Comparison of ENCODE assay signal across 8 mouse cellular contexts in the genomic region with DNA sequence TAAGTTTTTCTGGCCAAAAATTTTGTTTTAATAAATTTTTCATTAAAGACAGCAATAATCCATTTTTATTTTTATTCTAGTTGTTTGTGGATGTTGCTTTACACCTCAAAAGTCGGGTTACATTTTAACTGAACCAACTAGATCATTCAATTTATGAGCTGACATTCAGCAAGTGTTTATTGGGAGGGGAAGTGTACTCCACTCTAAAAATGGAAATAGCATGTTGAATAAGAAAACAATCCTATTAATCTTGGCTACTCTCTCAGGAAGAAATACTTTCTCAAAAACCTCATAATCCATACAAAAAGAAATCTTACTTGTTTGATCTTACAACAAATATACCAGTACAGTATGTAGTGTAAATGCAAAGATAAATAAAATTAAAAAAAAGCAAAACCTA. TPM values are rescaled to one million over a fixed set of nuclear protein-coding genes. Genes with fewer than 3 reads are reported as not detected.
DNase-seq lines count a peak whose midpoint lies in the region; ATAC-seq and TF ChIP-seq lines count a peak whose summit lies in the region.

No protein-coding gene starts in this region.

- H3K4me3 ChIP-seq in heart, embryonic 10.5 days: peak overlapping the region; percentile 83
- H3K4me3 ChIP-seq in CH12.LX (replicated peaks in 1 of 3; ENCODE audit: low read depth in 2 of 3, low read length in 2 of 3, poor library complexity in 1 of 3): peak overlapping the region in 2 of 3 experiments; percentile 78 to 95
- peak overlapping the region; percentile 64 for H3K4me3 ChIP-seq in forebrain, embryonic 16.5 days (replicated peaks; ENCODE audit: low read length)
- H3K4me3 ChIP-seq in liver, embryonic 15.5 days (replicated peaks): peak overlapping the region; percentile 83

- in situ Hi-C loops in CH12.LX (cut with MboI; ENCODE audit: low pct_ligation_motif_present, low pct_unique_long_range_greater_than_20kb, low sequenced_read_pairs): no loop called here

- no peak for DNase-seq in heart, embryonic 10.5 days (ENCODE audit: low spot score)
- no peak for DNase-seq in heart, adult 11 months
- no peak for DNase-seq in CH12.LX (ENCODE audit: extremely low read depth)
- DNase-seq in spleen, postnatal 36 days (ENCODE audit: low spot score in 2 of 2): no peak
- no peak for DNase-seq in layer of hippocampus, postnatal 14 days (ENCODE audit: low spot score in 2 of 2)
- DNase-seq in lung, postnatal 10 days: no peak

- peaks cover 7% of the 10 kb centered on the region; the same call in 1 of the 2 replicates for H3K36me3 ChIP-seq in heart, embryonic 10.5 days
- H3K36me3 ChIP-seq in CH12.LX (replicated peaks in 1 of 2; ENCODE audit: control insufficient read depth in 1 of 2, insufficient read depth in 1 of 2, low read length in 1 of 2): peaks cover 4 to 24% of the 10 kb centered on the region in 2 experiments
- 0 out of 2 replicates have a peak, but pooled peaks cover under 1% of the 10 kb centered on the region for H3K36me3 ChIP-seq in forebrain, embryonic 16.5 days (ENCODE audit: control insufficient read depth, insufficient read depth)
- H3K36me3 ChIP-seq in liver, embryonic 15.5 days (replicated peaks): peaks cover 9% of the 10 kb centered on the region; the same call in 1 of the 2 replicates

- peaks cover 26% of the 10 kb centered on the region for H3K4me1 ChIP-seq in heart, embryonic 10.5 days
- H3K4me1 ChIP-seq in CH12.LX (ENCODE audit: control insufficient read depth in 1 of 2, insufficient read depth in 2 of 2): peaks cover 2 to 32% of the 10 kb centered on the region in 2 experiments; a peak in 3 of 4 replicates
- peaks cover 17% of the 10 kb centered on the region for H3K4me1 ChIP-seq in forebrain, embryonic 16.5 days (replicated peaks; ENCODE audit: control insufficient read depth, insufficient read depth, low read length)
- peaks cover 29% of the 10 kb centered on the region for H3K4me1 ChIP-seq in liver, embryonic 15.5 days (replicated peaks)

- peak overlapping the region; percentile 21; the same call in 1 of the 2 replicates for H3K4me2 ChIP-seq in CH12.LX (ENCODE audit: insufficient read depth, low read depth, poor library complexity, severe bottlenecking)
- peak overlapping the region; percentile 67; the same call in 1 of the 2 replicates for H3K4me2 ChIP-seq in forebrain, embryonic 16.5 days (ENCODE audit: low read length)
- H3K4me2 ChIP-seq in liver, embryonic 15.5 days: peak overlapping the region; percentile 82

- TF ChIP-seq CTCF in CH12.LX (conservative IDR thresholded peaks at IDR 0.05 in 1 of 2, IDR thresholded peaks at IDR 0.05 in 1 of 2; ENCODE audit: low read depth in 2 of 2, low read length in 2 of 2): no peak

- ATAC-seq in forebrain, embryonic 16.5 days: no peak
- ATAC-seq in liver, embryonic 15.5 days (ENCODE audit: insufficient read depth): no peak

- no peak for TF ChIP-seq EP300 in CH12.LX (IDR thresholded peaks at IDR 0.05; ENCODE audit: low read length)

- no peak for TF ChIP-seq POLR2A in CH12.LX (IDR thresholded peaks at IDR 0.05; ENCODE audit: low read depth, low read length)

- H3K79me2 ChIP-seq in CH12.LX (replicated peaks; ENCODE audit: control insufficient read depth, extremely low read depth, insufficient read depth, poor library complexity, severe bottlenecking): peaks cover 34% of the 10 kb centered on the region

- TF ChIP-seq RAD21 in CH12.LX (IDR thresholded peaks at IDR 0.05; ENCODE audit: low read depth, low read length): no peak

- 61% methylated on average over 1 of the region's 1 CpGs for WGBS in heart, embryonic 10.5 days
- WGBS in forebrain, embryonic 16.5 days: 47% methylated on average over 1 of the region's 1 CpGs
- 7% methylated on average over 1 of the region's 1 CpGs for WGBS in liver, embryonic 15.5 days (ENCODE audit: insufficient replicate concordance)

- dilution Hi-C loops in CH12.LX (cut with MboI; ENCODE audit: extremely low pct_ligation_motif_present, extremely low pct_unique_long_range_greater_than_20kb, low sequenced_read_pairs): no loop called here

- no peaks in the 10 kb centered on the region for H3K27me3 ChIP-seq in heart, embryonic 10.5 days (ENCODE audit: insufficient read depth, poor library complexity, severe bottlenecking)
- no peaks in the 10 kb centered on the region for H3K27me3 ChIP-seq in CH12.LX (replicated peaks)
- H3K27me3 ChIP-seq in forebrain, embryonic 16.5 days (replicated peaks; ENCODE audit: control insufficient read depth, insufficient read depth, low read length): no peaks in the 10 kb centered on the region
- no peaks in the 10 kb centered on the region for H3K27me3 ChIP-seq in liver, embryonic 15.5 days

- H3K9ac ChIP-seq in CH12.LX (ENCODE audit: insufficient read depth, low read depth): peak overlapping the region; percentile 90; the same call in 1 of the 2 replicates
- peak overlapping the region; percentile 87; the same call in 1 of the 2 replicates for H3K9ac ChIP-seq in forebrain, embryonic 16.5 days (replicated peaks; ENCODE audit: low read depth, low read length)
- peak overlapping the region; percentile 78 for H3K9ac ChIP-seq in liver, embryonic 15.5 days

- no peaks in the 10 kb centered on the region for H3K9me3 ChIP-seq in heart, embryonic 10.5 days
- no peaks in the 10 kb centered on the region for H3K9me3 ChIP-seq in CH12.LX (replicated peaks; ENCODE audit: low read length)
- H3K9me3 ChIP-seq in forebrain, embryonic 16.5 days (ENCODE audit: control insufficient read depth, low read length): no peaks in the 10 kb centered on the region
- H3K9me3 ChIP-seq in liver, embryonic 15.5 days (replicated peaks): no peaks in the 10 kb centered on the region

- H3K27ac ChIP-seq in heart, embryonic 10.5 days: peak overlapping the region; percentile 97
- no peak overlapping the region for H3K27ac ChIP-seq in CH12.LX (ENCODE audit: insufficient read depth, low read depth)
- H3K27ac ChIP-seq in forebrain, embryonic 16.5 days (ENCODE audit: low read length): no peak overlapping the region
- peak overlapping the region; percentile 97 for H3K27ac ChIP-seq in liver, embryonic 15.5 days (replicated peaks)

TF ChIP-seq in CH12.LX, 34 proteins besides CTCF, POLR2A, EP300 and RAD21:
- TF ChIP-seq JUN (IDR thresholded peaks at IDR 0.05; ENCODE audit: insufficient read depth, low read depth, low read length) (no peak), ETS1 (conservative IDR thresholded peaks at IDR 0.05; ENCODE audit: low read depth, low read length) (no peak), E2F4 (IDR thresholded peaks at IDR 0.05; ENCODE audit: insufficient replicate concordance, low read depth, low read length) (no peak)
TF ChIP-seq in CH12.LX: peak in this region for 0.

RNA-seq across cellular contexts. Expression of a gene that starts 1.0 kb away (rescaled TPM):
- polyA plus RNA-seq in heart, embryonic 10.5 days (2016; fragmentation: Nextera tagmentation; extraction: Ambion mirVana): 45.9 and 53.7 TPM in 2 replicates
- total RNA-seq in CH12.LX (2012; rRNA removed) (37.9 and 46.8 TPM in 2 replicates), CH12.LX (2014; rRNA removed) (40.2 and 43.1 TPM in 2 replicates)
- polyA plus RNA-seq in CH12.LX (2012; ENCODE audit: insufficient read length, low read depth): 37.7 and 41.6 TPM in 2 replicates
- polyA plus RNA-seq in forebrain, embryonic 16.5 days (2015; fragmentation: Nextera tagmentation; extraction: Ambion mirVana): 56.0 and 57.8 TPM in 2 replicates
- 17.7 and 18.2 TPM in 2 replicates for polyA plus RNA-seq in liver, embryonic 15.5 days (2015; fragmentation: Nextera tagmentation; extraction: Ambion mirVana)
- total RNA-seq in layer of hippocampus, postnatal 14 days (2021): 10 to 100 TPM; 34.5 to 39.9 TPM

RNA-seq across cellular contexts. Expression of a gene that starts 1.2 kb away (rescaled TPM):
- 757 and 1,068 TPM in 2 replicates for polyA plus RNA-seq in heart, embryonic 10.5 days (2016; fragmentation: Nextera tagmentation; extraction: Ambion mirVana)
- total RNA-seq in CH12.LX (2012; rRNA removed) (288 and 491 TPM in 2 replicates), CH12.LX (2014; rRNA removed) (673 and 899 TPM in 2 replicates)
- polyA plus RNA-seq in CH12.LX (2012; ENCODE audit: insufficient read length, low read depth): 227 and 266 TPM in 2 replicates
- 1,084 and 1,214 TPM in 2 replicates for polyA plus RNA-seq in forebrain, embryonic 16.5 days (2015; fragmentation: Nextera tagmentation; extraction: Ambion mirVana)
- polyA plus RNA-seq in liver, embryonic 15.5 days (2015; fragmentation: Nextera tagmentation; extraction: Ambion mirVana): 381 and 440 TPM in 2 replicates
- total RNA-seq in layer of hippocampus, postnatal 14 days (2021): 100 to 1,000 TPM; 165 to 178 TPM

Comparison
In these comparisons a context has a peak if more than half of its experiments do, and no peak if none do; other contexts are left out.
1. H3K27ac ChIP-seq: peak in heart, embryonic 10.5 days (single experiment) and liver, embryonic 15.5 days (single experiment); none in CH12.LX (single experiment) and forebrain, embryonic 16.5 days (single experiment).
2. H3K4me2 ChIP-seq: peak in every context shown above with its lines; median percentile 82 in liver, embryonic 15.5 days; 67 in forebrain, embryonic 16.5 days; 21 in CH12.LX.
3. Peak in every context shown above with its lines, with median percentiles within 50 percentile points of each other: H3K4me3 ChIP-seq and H3K9ac ChIP-seq.